Mouse (Mus musculus) liver, embryonic 11.5 days (tissue): Measurements from ENCODE around the gene D930020B18Rik. TPM values are rescaled to one million over a fixed set of nuclear protein-coding genes. Genes with fewer than 3 reads are reported as not detected.

Experiments used
- ATAC-seq: fragments of 200-750 bp; cut with Nextera tagmentation; replicated peaks from 2 replicates; pipeline ENCODE4 v1.8.0; 2017; ENCODE audit warnings: moderate number of reproducible peaks, mild to moderate bottlenecking, moderate TSS enrichment, moderate library complexity; ENCODE audit not compliant: low FRiP score
- DNase-seq: peaks from one replicate; pipeline ENCODE4 v3.0.0-alpha.2; 2017; ENCODE audit warnings: low spot score
- H3K27ac ChIP-seq: fragments of 300-500 bp; sonication (generic); 2 replicates; pipeline ENCODE4 v1.5.1; 2014; ENCODE audit warnings: mild to moderate bottlenecking, low read depth, low read length, control low read depth
- H3K27me3 ChIP-seq: fragments of 300-500 bp; sonication (generic); replicated peaks from 2 replicates; pipeline ENCODE4 v1.6.1; 2014; ENCODE audit warnings: low read length, mixed read lengths; ENCODE audit not compliant: control insufficient read depth, insufficient read depth
- H3K36me3 ChIP-seq: fragments of 300-500 bp; sonication (generic); 2 replicates; pipeline ENCODE4 v1.6.1; 2014; ENCODE audit warnings: mild to moderate bottlenecking, low read length, moderate library complexity, mixed read lengths; ENCODE audit not compliant: control insufficient read depth, insufficient read depth
- H3K4me1 ChIP-seq: fragments of 300-500 bp; sonication (generic); replicated peaks from 2 replicates; pipeline ENCODE4 v1.6.1; 2014; ENCODE audit warnings: low read length, mixed read lengths; ENCODE audit not compliant: control insufficient read depth, insufficient read depth
- H3K4me2 ChIP-seq: fragments of 300-500 bp; sonication (generic); 2 replicates; pipeline ENCODE4 v1.6.1; 2014; ENCODE audit warnings: mild to moderate bottlenecking, control low read depth, moderate library complexity
- H3K4me3 ChIP-seq: fragments of 300-500 bp; sonication (generic); 2 replicates; pipeline ENCODE4 v1.5.1; 2014; ENCODE audit warnings: low read depth, low read length, control low read depth
- H3K9ac ChIP-seq: fragments of 300-500 bp; sonication (generic); 2 replicates; pipeline ENCODE4 v1.6.1; 2014; ENCODE audit warnings: low read depth, low read length, control low read depth
- H3K9me3 ChIP-seq: fragments of 300-500 bp; sonication (generic); 2 replicates; pipeline ENCODE4 v1.6.1; 2016; ENCODE audit warnings: low read length, inconsistent platforms, mixed read lengths; ENCODE audit not compliant: control insufficient read depth
- WGBS: fragments of 180-500 bp; shearing (Covaris S2); extraction: QIAGEN DNeasy Blood & Tissue Kit; methylation state at CpG from one replicate; pipeline ENCODE4 v1.1.7; 2014; 5-methylcytosine and 5-hydroxymethylcytosine counted together
- polyA plus RNA-seq: library from polyadenylated mRNA; unstranded; fragments of >200 nt; fragmentation: Nextera tagmentation; extraction: Ambion mirVana; gene quantifications from 2 replicates; pipeline ENCODE4 v1.2.1, GENCODE M21; 2014

D930020B18Rik gene
- polyA plus RNA-seq, 1 experiment from 2014 or later = not detected

DNA sequence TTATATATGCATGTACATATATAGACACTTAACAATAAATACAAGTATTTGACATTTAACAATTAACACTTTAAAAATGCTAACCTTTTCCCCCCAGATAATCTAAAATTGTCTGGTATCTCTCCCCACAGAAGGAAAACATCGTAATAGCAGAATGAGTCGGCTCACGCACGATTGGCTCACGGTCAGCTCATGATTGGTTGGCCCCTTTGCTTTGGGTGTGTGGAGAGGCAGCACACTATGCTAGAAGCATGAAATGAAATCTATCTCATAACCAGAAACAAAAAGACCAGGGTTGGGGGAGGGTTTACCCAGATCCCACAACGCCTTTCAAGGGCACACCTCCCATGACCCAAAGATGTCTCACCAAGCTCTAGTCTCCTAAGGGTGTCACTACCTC lies 63.5 kb downstream of the D930020B18Rik start:
- H3K36me3 ChIP-seq = no peaks in the 10 kb centered on the region
- 77% methylated on average over 6 of the region's 6 CpGs for WGBS

DNA sequence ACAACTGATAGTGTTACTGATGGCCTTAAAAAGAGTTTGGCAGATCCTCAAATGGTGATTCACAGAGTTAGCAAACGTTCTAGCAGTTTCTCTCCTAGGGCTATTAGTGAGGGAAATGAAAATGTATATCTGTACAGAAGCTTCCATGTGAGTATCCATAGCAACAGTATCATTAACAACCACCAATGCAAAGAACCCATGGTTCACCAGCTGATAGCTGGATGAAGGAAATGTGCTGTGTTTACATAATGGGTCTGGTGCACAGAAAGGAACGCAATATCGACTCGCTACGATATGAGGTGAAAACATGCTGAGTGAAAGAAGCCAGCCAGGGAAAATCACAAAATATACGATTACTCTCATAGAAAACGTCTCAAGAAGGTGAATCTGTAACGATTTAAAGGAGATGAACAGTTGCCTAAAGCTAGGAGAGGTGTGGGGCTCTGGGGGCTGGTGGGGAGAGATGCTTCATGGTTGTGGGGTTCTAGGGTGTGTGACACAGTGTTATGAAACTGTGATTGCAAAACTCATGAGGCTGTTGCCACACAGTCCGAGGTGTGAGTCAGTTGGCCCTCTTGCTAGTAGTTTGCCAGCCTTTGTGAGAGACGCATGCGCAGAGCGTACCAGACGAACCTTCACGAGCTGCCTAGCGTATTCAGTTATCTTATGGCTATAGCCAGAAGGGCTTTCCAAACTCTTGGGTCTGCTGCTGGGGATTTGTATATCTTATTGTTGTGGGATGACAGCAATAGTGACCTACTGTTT lies 64.2 kb downstream of the D930020B18Rik start:
- ATAC-seq (no peak), DNase-seq (no peak)
- Histone ChIP-seq H3K9me3 (no peaks in the 10 kb centered on the region), H3K4me1 (no peaks in the 10 kb centered on the region), H3K27ac (no peak overlapping the region), H3K36me3 (no peaks in the 10 kb centered on the region), H3K9ac (no peak overlapping the region), H3K4me3 (no peak overlapping the region), H3K4me2 (no peak overlapping the region), H3K27me3 (no peaks in the 10 kb centered on the region)
- WGBS = 80% methylated on average over 15 of the region's 15 CpGs

More for the DNA sequence above, 63.5 kb downstream of the D930020B18Rik start:
- no peaks in the 10 kb centered on the region for H3K4me1 ChIP-seq
- no peak overlapping the region for H3K4me2 ChIP-seq
- DNase-seq (no peak), ATAC-seq (no peak)
- no peak overlapping the region for H3K27ac ChIP-seq
- no peak overlapping the region for H3K9ac ChIP-seq
- H3K27me3 ChIP-seq = no peaks in the 10 kb centered on the region
- no peaks in the 10 kb centered on the region for H3K9me3 ChIP-seq
- H3K4me3 ChIP-seq = no peak overlapping the region

DNA sequence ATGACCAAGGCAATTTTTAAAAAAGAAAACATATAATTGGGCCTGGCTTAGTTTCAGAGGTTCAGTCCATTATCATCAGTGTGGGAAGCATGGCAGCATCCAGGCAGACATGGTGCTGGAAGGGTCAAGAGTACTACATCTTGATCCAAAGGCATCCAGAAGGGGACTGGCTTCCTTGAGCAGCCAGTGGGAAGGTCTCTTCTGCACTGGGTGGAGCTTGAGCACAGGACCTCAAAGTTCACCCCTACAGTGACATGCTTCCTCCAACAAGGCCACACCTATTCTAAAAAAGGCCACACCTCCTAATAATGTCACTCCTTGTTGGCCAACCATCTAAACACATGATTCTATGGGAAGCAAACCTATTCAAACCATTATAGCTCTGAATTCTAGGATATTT lies 75.5 kb downstream of the D930020B18Rik start:
- H3K4me1 ChIP-seq = no peaks in the 10 kb centered on the region
- H3K27ac ChIP-seq = no peak overlapping the region
- no peak overlapping the region for H3K4me2 ChIP-seq
- H3K9me3 ChIP-seq = 0 out of 2 replicates have a peak, but pooled peaks cover 2% of the 10 kb centered on the region
- H3K27me3 ChIP-seq = no peaks in the 10 kb centered on the region
- H3K4me3 ChIP-seq = no peak overlapping the region
- ATAC-seq (no peak), DNase-seq (no peak)
- no peaks in the 10 kb centered on the region for H3K36me3 ChIP-seq
- no peak overlapping the region for H3K9ac ChIP-seq

DNA sequence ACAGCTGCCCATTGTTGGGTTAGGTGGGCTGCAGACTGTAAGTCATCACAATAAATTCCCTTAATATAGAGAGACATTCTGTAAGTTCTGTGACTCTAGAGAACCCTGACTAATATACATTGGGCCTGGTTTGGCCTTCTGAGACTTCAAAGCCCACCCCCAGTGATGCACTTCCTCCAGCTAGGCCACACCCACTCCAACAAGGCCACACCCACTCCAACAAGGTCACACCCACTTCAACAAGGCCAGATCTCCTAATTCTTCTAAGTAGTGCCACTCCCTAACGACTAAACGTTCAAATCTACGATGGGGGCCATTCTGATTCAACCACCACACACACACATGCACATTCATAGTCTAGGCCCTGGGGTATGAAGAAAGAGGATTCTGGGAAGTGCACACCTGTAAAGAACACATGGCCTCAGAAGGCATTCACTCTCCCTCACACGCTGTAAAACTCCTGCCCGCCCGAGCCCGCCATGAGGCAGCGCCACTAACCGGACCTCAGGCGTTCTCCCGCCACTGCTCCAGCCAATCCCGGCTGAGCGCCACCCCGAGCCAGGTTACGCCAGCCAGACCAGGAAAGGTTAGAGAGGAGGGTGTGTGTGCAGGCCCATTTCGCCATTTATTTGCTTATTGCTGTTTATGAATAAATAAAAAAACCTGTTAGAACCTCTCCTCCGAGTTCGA lies 77.7 kb downstream of the D930020B18Rik start:
- Histone ChIP-seq H3K27ac (no peak overlapping the region), H3K4me2 (no peak overlapping the region), H3K4me1 (no peaks in the 10 kb centered on the region), H3K36me3 (no peaks in the 10 kb centered on the region), H3K27me3 (no peaks in the 10 kb centered on the region), H3K9ac (no peak overlapping the region), H3K9me3 (0 out of 2 replicates have a peak, but pooled peaks cover 2% of the 10 kb centered on the region), H3K4me3 (no peak overlapping the region)
- ATAC-seq (no peak; the same call in 1 of the 2 replicates), DNase-seq (no peak)
- 88% methylated on average over 18 of the region's 18 CpGs for WGBS

DNA sequence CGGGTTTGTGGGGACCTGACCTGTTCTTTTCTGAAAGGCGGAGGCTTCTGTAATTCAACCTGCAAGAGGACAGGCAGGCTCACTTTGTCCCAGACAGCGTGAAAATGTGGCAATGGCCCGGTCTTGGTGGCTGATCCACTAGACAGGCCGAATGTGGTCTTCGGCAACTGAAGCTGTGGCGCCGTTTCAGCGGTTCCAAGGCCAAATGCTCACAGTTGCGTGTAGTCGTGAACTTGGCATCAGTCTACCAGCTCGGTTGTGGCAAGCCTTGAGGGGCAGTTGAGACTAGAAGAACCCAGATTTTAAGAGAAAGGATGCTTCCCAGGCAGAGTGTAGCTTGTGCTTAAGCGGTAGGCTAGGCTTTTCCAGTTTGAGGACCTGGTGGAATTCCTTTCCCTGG lies 79.3 kb downstream of the D930020B18Rik start:
- DNase-seq = no peak
- no peak overlapping the region for H3K9ac ChIP-seq
- H3K4me3 ChIP-seq = no peak overlapping the region
- no peaks in the 10 kb centered on the region for H3K4me1 ChIP-seq
- 89% methylated on average over 13 of the region's 13 CpGs for WGBS
- H3K27ac ChIP-seq = no peak overlapping the region
- 0 out of 2 replicates have a peak, but pooled peaks cover 2% of the 10 kb centered on the region for H3K9me3 ChIP-seq
- no peak for ATAC-seq
- H3K27me3 ChIP-seq = no peaks in the 10 kb centered on the region
- H3K36me3 ChIP-seq = no peaks in the 10 kb centered on the region
- no peak overlapping the region for H3K4me2 ChIP-seq

DNA sequence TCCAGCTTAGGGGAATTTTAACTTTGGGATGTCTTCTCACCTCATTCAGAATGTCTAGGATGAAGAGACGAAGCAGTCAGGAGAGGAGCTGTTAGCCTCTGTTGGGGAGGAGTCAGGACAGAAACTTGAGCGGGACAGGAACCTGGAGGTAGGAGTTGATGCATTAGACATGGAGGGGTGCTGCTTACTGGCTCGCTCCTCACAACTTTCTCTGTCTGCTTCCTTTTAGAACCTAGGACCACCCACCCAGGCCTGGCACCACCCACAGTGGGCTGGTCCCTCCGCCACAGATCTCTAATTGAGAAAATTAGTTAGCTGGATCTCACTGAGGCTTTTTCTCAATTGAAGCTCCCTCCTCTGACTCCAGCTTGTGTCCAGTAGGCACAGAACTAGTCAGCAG lies 85.1 kb downstream of the D930020B18Rik start:
- H3K4me2 ChIP-seq = no peak overlapping the region
- H3K4me3 ChIP-seq = no peak overlapping the region
- H3K36me3 ChIP-seq = no peaks in the 10 kb centered on the region
- 65% methylated on average over 4 of the region's 4 CpGs for WGBS
- ATAC-seq (no peak), DNase-seq (no peak)
- no peak overlapping the region for H3K9ac ChIP-seq
- H3K27me3 ChIP-seq = no peaks in the 10 kb centered on the region
- H3K9me3 ChIP-seq = no peaks in the 10 kb centered on the region
- H3K27ac ChIP-seq = no peak overlapping the region
- no peaks in the 10 kb centered on the region for H3K4me1 ChIP-seq

DNA sequence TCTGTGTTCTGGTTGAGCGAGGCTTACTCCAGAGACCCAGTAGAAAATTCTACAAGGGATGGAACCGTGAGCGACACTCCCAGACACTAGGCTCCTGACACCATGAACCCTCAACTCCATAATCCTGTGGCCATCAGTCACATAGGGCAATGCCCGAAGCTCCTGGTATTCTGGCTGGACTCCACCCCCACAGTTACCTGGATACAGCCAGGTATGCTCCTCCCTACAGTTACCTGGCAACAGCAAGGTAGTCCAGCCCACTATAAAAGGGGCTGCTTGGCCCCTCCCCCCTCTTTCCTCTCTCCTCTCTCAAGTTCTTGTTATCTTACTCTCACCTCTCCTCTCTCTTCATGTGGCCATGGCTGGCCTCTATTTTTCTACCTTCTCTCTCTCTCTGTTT lies 85.8 kb downstream of the D930020B18Rik start:
- H3K4me3 ChIP-seq = no peak overlapping the region
- H3K9me3 ChIP-seq = no peaks in the 10 kb centered on the region
- H3K36me3 ChIP-seq = no peaks in the 10 kb centered on the region
- 56% methylated on average over 4 of the region's 4 CpGs for WGBS
- no peak for ATAC-seq
- H3K27ac ChIP-seq = no peak overlapping the region
- H3K9ac ChIP-seq = no peak overlapping the region
- H3K4me1 ChIP-seq = no peaks in the 10 kb centered on the region
- H3K27me3 ChIP-seq = no peaks in the 10 kb centered on the region
- no peak overlapping the region for H3K4me2 ChIP-seq
- no peak for DNase-seq

DNA sequence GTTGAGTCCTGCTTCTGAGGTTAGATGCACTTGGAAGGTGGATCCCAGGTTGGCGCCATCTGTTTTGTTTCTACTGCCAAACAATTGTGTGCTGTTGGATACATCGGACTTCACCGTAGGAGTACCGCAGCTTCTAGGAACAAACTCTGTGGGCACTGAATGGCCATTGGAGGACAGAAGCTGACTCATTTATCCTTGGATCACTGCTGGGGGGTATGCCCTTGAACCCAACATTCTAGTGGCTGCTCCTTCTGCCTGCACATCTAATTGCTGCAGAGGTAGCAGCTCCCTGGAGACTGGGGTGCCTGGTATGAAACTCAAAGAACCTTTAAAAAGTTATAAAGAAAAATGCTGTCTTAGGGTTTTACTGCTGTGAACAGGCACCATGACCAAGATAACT lies 86.8 kb downstream of the D930020B18Rik start:
- no peaks in the 10 kb centered on the region for H3K27me3 ChIP-seq
- no peak overlapping the region for H3K4me2 ChIP-seq
- no peak for DNase-seq
- no peaks in the 10 kb centered on the region for H3K36me3 ChIP-seq
- no peak overlapping the region for H3K27ac ChIP-seq
- 93% methylated on average over 4 of the region's 4 CpGs for WGBS
- no peaks in the 10 kb centered on the region for H3K9me3 ChIP-seq
- ATAC-seq = no peak
- no peak overlapping the region for H3K9ac ChIP-seq
- no peak overlapping the region for H3K4me3 ChIP-seq
- no peaks in the 10 kb centered on the region for H3K4me1 ChIP-seq
